Mouse (Mus musculus) heart, postnatal 4 days (tissue): ENCODE measurements around the gene Echdc1. TPM values are rescaled to one million over a fixed set of nuclear protein-coding genes. Genes with fewer than 3 reads are reported as not detected.
A peak's percentile ranks its signal among the peaks of the same experiment; 100 is the strongest.
"Not testable (repeated sequence)": the region's sequence is repeated elsewhere in the genome, so short reads cannot be mapped to it uniquely, and the experiment has no call there.

Experiments
- DNase-seq: peaks from one replicate; pipeline ENCODE4 v3.0.0; 2021
- total RNA-seq, 2 experiments: library from RNA; stranded (reverse); gene quantifications; 2 replicates each; pipeline ENCODE4 v1.2.3; 2021

Gene Echdc1
- 10 to 100 TPM; 25.4 to 26.6 TPM for total RNA-seq

- peak; percentile 86 for DNase-seq
Measured at GRCm38 (mm10) chr10:29313064-29313638, at the start of gene Echdc1. Echdc1 (plus strand) TSS chr10:29313166.

- no peak for DNase-seq
Measured at GRCm38 (mm10) chr10:29281736-29282135, 31.2 kb upstream of the Echdc1 start.

DNA sequence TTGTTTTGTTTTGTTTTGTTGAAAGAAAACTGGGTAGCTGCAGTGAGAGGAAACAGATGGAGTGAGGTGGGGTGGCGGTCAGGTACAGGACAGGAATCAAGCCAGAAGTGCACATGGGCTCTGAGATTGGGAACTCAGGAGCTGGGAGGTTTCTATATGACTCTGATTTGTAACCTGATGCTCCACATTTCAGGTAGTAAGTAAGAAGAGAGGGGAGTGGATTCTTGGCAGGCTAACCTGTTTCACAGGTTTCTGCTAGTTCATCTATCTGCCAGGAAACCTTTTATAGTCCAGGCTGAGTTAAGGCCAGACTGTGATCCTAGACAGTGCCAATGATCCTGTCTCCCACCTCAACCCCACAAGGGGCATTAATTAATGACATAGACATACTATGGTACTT lies 27.2 kb upstream of the Echdc1 start:
- no peak for DNase-seq

- no peak for DNase-seq
Measured at GRCm38 (mm10) chr10:29302230-29302629, 10.7 kb upstream of the Echdc1 start.

DNA sequence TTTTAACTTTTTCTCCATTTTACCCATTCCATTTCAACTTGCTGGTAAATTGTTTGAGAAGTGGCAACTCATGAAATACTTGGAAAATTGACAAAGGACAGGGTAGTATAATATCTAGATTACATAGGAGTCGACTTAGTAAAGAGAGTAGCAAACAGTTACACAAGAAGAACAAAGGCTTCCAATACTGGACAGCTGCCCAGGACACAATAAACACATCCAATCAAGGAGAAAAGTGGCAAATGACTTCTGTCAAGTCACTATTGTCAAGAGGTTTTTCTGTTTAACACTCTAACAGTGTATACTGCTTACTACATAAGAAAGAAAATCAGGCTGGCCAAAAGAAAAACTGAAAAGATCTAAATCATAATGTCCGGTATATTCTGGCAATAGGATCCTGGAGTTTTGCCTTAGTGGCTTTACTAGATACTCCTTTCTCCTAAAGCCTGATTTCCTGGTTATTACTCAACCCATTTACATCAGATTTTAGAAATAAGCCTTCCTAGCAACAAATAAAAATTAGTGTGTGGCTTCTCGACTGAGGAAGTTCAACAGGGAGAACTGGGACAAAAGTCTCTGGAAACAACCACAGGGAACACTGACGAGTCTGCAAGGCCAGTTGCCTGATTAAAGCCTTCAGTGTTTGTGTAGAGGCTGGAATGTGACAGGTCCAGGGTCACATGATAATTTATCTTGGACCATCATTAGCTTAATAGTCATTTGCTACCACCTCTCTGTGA lies 1.3 kb upstream of the Echdc1 start:
- DNase-seq, result no peak

DNA sequence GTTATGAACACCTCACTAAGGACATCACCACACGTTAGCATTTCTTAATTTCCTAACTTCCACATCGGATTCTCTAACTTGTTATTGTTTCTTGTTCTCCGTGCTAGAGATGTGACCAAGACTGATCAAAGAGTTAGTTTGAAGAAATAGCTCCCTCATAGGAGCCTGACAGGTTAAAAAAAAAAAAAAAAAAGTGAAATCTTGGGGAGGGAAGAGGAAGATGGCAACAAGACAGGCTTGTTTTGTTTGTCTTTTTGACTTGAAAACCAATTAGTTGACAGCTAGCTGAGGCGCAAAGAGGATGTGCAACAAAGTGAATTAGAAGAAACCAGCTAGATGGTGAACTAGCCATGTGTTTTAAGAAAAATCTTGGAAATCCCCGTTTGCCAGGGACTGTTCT lies 939 bp downstream of the Echdc1 start:
- no peak for DNase-seq

DNA sequence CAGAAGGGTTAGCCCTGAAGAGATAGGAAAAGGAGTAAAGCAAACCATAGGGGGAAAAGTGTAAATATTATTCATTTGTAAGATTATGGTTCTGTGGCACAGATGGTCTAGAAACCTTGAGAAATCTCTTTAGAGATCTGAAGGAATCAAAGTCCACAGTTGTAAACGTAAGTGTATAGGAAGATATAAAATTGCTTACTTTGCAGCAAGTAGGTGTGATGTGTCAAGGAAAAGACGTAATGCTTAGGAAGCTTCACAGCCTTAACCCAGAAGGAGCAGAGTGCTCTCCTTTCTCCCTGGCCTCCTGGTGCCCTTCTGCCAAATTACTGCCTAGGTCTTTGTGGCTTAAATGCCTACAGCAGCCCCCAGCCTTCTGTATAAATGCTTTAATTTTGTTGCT lies 11.9 kb downstream of the Echdc1 start:
- DNase-seq, result no peak

GRCm38 (mm10) chr10:29333836-29334235 lies 20.9 kb downstream of the Echdc1 start:
- DNase-seq, result no peak

GRCm38 (mm10) chr10:29338355-29339056 lies 25.5 kb downstream of the Echdc1 start:
- peak; percentile 73 for DNase-seq

DNA sequence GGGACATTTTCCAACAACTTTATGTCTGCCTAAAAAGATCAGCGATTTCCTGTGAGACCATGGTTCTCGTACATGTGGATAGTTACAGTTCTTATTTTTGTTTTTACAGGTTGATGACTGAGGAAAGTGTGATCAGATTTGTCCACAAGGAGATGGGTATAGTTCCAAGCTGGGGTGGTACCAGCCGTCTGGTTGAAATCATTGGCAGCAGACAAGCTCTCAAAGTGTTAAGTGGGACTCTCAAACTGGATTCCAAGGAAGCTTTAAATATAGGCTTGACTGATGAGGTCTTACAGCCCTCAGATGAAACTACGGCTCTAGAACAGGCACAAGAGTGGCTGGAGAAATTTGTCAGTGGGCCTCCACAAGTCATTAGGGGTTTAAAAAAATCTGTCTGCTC lies 31.3 kb downstream of the Echdc1 start:
- no peak for DNase-seq

- DNase-seq, result no peak
Measured at GRCm38 (mm10) chr10:29346638-29347037, 33.7 kb downstream of the Echdc1 start.

DNA sequence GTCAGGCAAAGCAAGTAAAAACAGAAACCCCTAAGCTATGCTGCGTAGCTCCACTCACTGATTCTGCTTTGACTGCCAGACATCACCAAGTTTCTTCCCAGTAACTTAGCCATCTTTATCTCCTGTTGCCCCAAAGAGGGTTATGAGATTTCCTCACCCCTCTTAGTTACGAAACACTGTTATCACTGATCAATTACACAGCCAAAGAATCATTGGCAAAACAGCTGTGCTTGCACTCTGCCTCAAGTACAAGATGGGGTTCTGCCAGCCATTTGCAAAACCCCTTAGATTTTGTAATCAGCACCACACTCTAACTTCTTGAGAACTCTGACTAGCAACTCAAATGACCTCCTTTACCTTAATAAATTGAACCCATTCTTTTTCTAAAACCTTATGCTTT lies 38.5 kb downstream of the Echdc1 start:
- no peak for DNase-seq

GRCm38 (mm10) chr10:29352575-29352974 lies 39.6 kb downstream of the Echdc1 start:
- no peak for DNase-seq

GRCm38 (mm10) chr10:29354183-29354582 lies 41.2 kb downstream of the Echdc1 start:
- DNase-seq, result no peak

DNA sequence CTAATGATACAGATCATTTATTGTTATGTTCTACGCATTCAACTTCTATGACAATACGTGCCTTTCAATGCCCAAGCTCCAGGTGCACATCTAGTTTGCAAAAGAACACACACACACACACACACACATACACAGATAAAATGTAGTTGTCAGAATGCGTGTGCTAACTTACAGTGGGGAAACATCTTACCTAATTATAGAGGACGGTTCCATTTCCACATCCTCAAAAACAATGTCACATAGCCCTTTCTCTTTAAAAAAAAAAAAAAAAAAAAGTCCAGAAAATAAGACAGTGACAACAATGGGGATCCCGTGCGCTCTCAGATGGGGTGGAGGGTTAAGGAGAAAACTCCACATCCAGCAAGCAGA lies 48.1 kb downstream of the Echdc1 start:
- no peak for DNase-seq

GRCm38 (mm10) chr10:29361464-29362196 lies 48.7 kb downstream of the Echdc1 start:
- DNase-seq, result peak; percentile 93

DNA sequence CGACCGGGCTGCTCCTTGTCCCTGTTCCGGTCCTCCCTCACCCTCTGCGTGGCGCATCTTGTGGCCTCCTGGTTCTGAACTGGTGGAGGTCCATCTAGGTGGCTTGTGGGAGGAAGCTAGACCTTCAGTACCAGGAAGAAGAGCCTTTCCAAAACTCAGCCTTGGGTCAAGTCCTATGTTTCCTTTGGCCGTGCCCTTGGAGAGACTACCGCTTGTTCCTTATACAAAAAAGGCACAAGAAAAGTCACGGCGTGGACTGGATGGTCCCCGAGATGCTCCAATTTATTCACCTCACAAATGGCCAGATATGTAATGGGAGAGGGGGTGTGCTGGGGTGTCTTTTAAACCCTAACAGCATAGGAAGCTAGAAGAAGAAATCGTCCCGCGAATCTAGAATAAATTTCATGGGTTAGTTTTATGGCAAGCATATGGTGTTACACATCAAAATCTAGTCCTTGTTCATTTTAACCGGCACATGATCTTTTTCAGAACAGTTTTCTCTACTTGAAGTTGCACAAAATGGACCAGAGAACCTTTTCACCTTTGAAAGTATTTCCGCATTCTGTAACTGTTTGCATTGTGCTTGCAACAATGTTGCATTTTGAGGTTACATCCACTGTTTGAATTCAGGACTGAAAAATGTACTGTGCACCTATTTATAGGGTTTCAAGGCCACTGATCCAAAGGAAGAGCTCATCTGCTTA lies 49.4 kb downstream of the Echdc1 start, which contains the start of gene Rnf146:
Rnf146 (minus strand) TSS at position 246 of the 704 bp plus-strand sequence.
- no peak for DNase-seq

- no peak for DNase-seq
Measured at GRCm38 (mm10) chr10:29374065-29374464, 61.1 kb downstream of the Echdc1 start.

DNA sequence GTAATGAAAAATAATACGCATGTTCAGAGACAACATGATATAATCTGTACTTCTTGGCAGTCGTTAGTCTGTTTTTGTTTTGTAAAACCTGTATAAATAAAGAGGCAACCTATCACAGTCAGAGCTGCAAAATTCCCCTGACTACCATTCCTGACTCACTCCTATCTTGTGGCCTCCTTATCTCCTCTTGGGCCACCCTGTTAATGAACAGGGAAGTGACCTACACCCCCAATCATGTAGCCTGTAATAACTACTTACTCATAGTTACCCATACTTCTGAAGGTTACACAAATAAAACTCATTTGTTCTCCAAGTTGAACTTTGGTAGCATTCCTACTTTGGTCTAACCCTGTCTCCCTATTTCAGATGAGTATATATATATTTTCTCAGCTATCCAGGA lies 68.6 kb downstream of the Echdc1 start:
- DNase-seq, result no peak

DNA sequence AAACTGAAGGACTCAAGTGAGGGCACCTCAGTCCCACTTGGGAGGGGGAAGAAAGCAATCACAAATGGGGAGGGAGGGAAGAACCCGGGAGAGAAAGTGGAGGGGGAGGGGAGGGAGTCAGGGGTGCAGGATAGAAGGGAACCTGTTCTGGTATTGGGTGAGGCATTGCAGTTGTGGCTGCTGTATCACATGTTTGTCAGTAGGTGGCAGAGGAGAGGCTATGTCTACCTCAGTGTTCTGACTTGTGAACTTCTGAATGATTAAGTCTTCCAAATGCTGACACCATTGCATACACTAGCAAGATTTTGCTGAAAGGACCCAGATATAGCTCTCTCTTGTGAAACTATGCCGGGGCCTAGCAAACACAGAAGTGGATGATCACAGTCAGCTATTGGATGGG lies 81.9 kb downstream of the Echdc1 start:
- DNase-seq, result not testable (repeated sequence)
